8 mouse cellular contexts compared by ENCODE assay signal in the genomic region with DNA sequence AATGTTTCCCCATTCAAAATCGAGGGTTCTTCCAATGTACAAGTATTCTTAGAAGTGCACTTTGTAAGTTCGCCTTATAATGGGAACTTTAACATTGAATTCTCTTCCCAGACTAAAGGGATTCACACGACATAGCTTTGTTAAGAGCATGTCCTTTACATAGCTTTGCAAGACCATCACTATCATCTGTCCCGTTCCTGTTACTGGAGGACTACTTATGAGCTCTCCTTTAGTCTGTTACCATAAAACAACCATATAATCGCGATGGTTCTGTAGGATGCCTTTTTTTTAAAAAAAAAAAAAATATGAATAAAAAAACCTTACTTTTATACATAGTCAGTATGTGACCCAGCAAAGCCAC. TPM values are rescaled to one million over a fixed set of nuclear protein-coding genes. Genes with fewer than 3 reads are reported as not detected.
A peak's percentile ranks its signal among the peaks of the same experiment; 100 is the strongest.
DNase-seq lines count a peak whose midpoint lies in the region; ATAC-seq and TF ChIP-seq lines count a peak whose summit lies in the region.

No protein-coding gene starts in this region.

- peak overlapping the region; percentile 61 to 80; a peak in 2 of 4 replicates for H3K27ac ChIP-seq in heart, embryonic 14.5 days (replicated peaks in 1 of 2; ENCODE audit: control insufficient read depth in 1 of 2, insufficient read depth in 1 of 2, low read depth in 2 of 2, low read length in 2 of 2)
- H3K27ac ChIP-seq in hindbrain, embryonic 13.5 days, result peak overlapping the region; percentile 84
- H3K27ac ChIP-seq in midbrain, embryonic 11.5 days (ENCODE audit: low read depth, low read length), result no peak overlapping the region; the same call in 1 of the 2 replicates

- peak overlapping the region; percentile 83 for H3K4me2 ChIP-seq in heart, embryonic 14.5 days (ENCODE audit: low read length)
- peak overlapping the region; percentile 92 for H3K4me2 ChIP-seq in hindbrain, embryonic 13.5 days
- peak overlapping the region; percentile 57 for H3K4me2 ChIP-seq in midbrain, embryonic 11.5 days

- 22% methylated on average over 6 of the region's 6 CpGs for WGBS in heart, embryonic 14.5 days
- 28% methylated on average over 6 of the region's 6 CpGs for WGBS in hindbrain, embryonic 13.5 days
- 24% methylated on average over 6 of the region's 6 CpGs for WGBS in midbrain, embryonic 11.5 days

- POLR2A ChIA-PET in Patski (lab: Charles Lee), result interaction anchor here (1.2 kb wide), 1 partner anchor 345 kb away, joined by 3 read pairs; no protein-coding TSS in a partner anchor

- H3K4me1 ChIP-seq in heart, embryonic 14.5 days (ENCODE audit: control insufficient read depth in 2 of 2, insufficient read depth in 2 of 2, low read length in 2 of 2), result peaks cover 8 to 23% of the 10 kb centered on the region in 2 experiments
- peaks cover 18% of the 10 kb centered on the region for H3K4me1 ChIP-seq in hindbrain, embryonic 13.5 days (replicated peaks)
- peaks cover 10% of the 10 kb centered on the region for H3K4me1 ChIP-seq in midbrain, embryonic 11.5 days (ENCODE audit: control insufficient read depth, insufficient read depth, low read length)

- H3K36me3 ChIP-seq in heart, embryonic 14.5 days (ENCODE audit: control insufficient read depth, insufficient read depth, low read length), result peaks cover 6% of the 10 kb centered on the region
- H3K36me3 ChIP-seq in hindbrain, embryonic 13.5 days, result peaks cover 10% of the 10 kb centered on the region
- no peaks in the 10 kb centered on the region for H3K36me3 ChIP-seq in midbrain, embryonic 11.5 days (ENCODE audit: control insufficient read depth, insufficient read depth, low read length)

- no peaks in the 10 kb centered on the region for H3K27me3 ChIP-seq in heart, embryonic 14.5 days (ENCODE audit: control insufficient read depth, insufficient read depth, low read length)
- H3K27me3 ChIP-seq in Patski, result no peaks in the 10 kb centered on the region
- 0 out of 2 replicates have a peak, but pooled peaks cover 8% of the 10 kb centered on the region for H3K27me3 ChIP-seq in hindbrain, embryonic 13.5 days
- H3K27me3 ChIP-seq in midbrain, embryonic 11.5 days (ENCODE audit: control insufficient read depth, insufficient read depth, low read length), result no peaks in the 10 kb centered on the region

- intact Hi-C loops in heart, postnatal 25 days (cut with DNase I), result loop anchor here (2.0 kb wide), 1 partner anchor 51 kb away; no protein-coding TSS in a partner anchor
- intact Hi-C loops in gastrocnemius, postnatal 14 days (cut with DNase I; ENCODE audit: low total_unique reads), result no loop called here
- intact Hi-C loops in left cerebral cortex, postnatal 36 days (cut with DNase I), result no loop called here

- no peaks in the 10 kb centered on the region for H3K9me3 ChIP-seq in heart, embryonic 14.5 days (ENCODE audit: control insufficient read depth, low read length)
- H3K9me3 ChIP-seq in hindbrain, embryonic 13.5 days, result no peaks in the 10 kb centered on the region
- no peaks in the 10 kb centered on the region for H3K9me3 ChIP-seq in midbrain, embryonic 11.5 days (ENCODE audit: control insufficient read depth, low read length)

- no peak for ATAC-seq in heart, embryonic 14.5 days (ENCODE audit: insufficient number of reproducible peaks, insufficient read depth, low FRiP score, low read depth)
- peak; percentile 20 for ATAC-seq in Patski
- peak; percentile 52 for ATAC-seq in hindbrain, embryonic 13.5 days (ENCODE audit: low FRiP score)
- peak; percentile 33 for ATAC-seq in midbrain, embryonic 11.5 days (ENCODE audit: low FRiP score)

- no peak for TF ChIP-seq CTCF in Patski (IDR thresholded peaks at IDR 0.05)

- H3K9ac ChIP-seq in heart, embryonic 14.5 days (ENCODE audit: low read length), result peak overlapping the region; percentile 91
- H3K9ac ChIP-seq in hindbrain, embryonic 13.5 days, result peak overlapping the region; percentile 95
- peak overlapping the region; percentile 62 for H3K9ac ChIP-seq in midbrain, embryonic 11.5 days (ENCODE audit: low read length)

- H3K4me3 ChIP-seq in heart, embryonic 14.5 days (ENCODE audit: control insufficient read depth in 1 of 2, insufficient read depth in 1 of 2, low read depth in 1 of 2, low read length in 2 of 2), result peak overlapping the region; percentile 84 to 99
- H3K4me3 ChIP-seq in hindbrain, embryonic 13.5 days, result peak overlapping the region; percentile 98
- H3K4me3 ChIP-seq in midbrain, embryonic 11.5 days (ENCODE audit: low read depth, low read length), result peak overlapping the region; percentile 100

- no peak for DNase-seq in heart, postnatal 25 days (ENCODE audit: low spot score)
- no peak for DNase-seq in Patski (ENCODE audit: low read depth, low spot score)
- DNase-seq in midbrain, embryonic 11.5 days (ENCODE audit: low spot score, missing footprints), result no peak
- DNase-seq in gastrocnemius, postnatal 14 days, result no peak
- DNase-seq in cerebellum, adult 18-20 months, result no peak
- no peak for DNase-seq in left cerebral cortex, postnatal 36 days (ENCODE audit: low spot score in 2 of 2)

- in situ Hi-C loops in Patski (cut with MboI; ENCODE audit: low pct_unique_long_range_greater_than_20kb), result no loop called here

- CTCF ChIA-PET in Patski (lab: Charles Lee), result interaction anchor here (1.1 to 1.4 kb wide), 2 partner anchors 9 to 18 kb away, joined by 3 to 5 read pairs; no protein-coding TSS in a partner anchor

RNA-seq across cellular contexts. Expression of a gene that starts 0.4 kb away (rescaled TPM):
- 27.5 and 27.8 TPM in 2 replicates for polyA plus RNA-seq in heart, embryonic 14.5 days (2014; fragmentation: Nextera tagmentation; extraction: Ambion mirVana)
- 10 to 100 TPM; 19.2 to 21.4 TPM for total RNA-seq in heart, postnatal 25 days (2021)
- polyA plus RNA-seq in Patski (2021), result 46.6 TPM
- 39.8 and 41.6 TPM in 2 replicates for polyA plus RNA-seq in hindbrain, embryonic 13.5 days (2015; fragmentation: Nextera tagmentation; extraction: Ambion mirVana)
- polyA plus RNA-seq in midbrain, embryonic 11.5 days (2014; fragmentation: Nextera tagmentation; extraction: Ambion mirVana), result 55.1 and 56.5 TPM in 2 replicates
- total RNA-seq in gastrocnemius, postnatal 14 days (2021), result 10 to 100 TPM; 15.6 TPM
- 10 to 100 TPM; 50.1 to 51.2 TPM for total RNA-seq in left cerebral cortex, postnatal 36 days (2021)

RNA-seq across cellular contexts. Expression of a gene that starts 52.1 kb away (rescaled TPM):
- 52.9 and 54.5 TPM in 2 replicates for polyA plus RNA-seq in heart, embryonic 14.5 days (2014; fragmentation: Nextera tagmentation; extraction: Ambion mirVana)
- total RNA-seq in heart, postnatal 25 days (2021), result 10 to 100 TPM; 15.1 to 16.2 TPM
- 47.2 TPM for polyA plus RNA-seq in Patski (2021)
- 41.0 and 42.5 TPM in 2 replicates for polyA plus RNA-seq in hindbrain, embryonic 13.5 days (2015; fragmentation: Nextera tagmentation; extraction: Ambion mirVana)
- polyA plus RNA-seq in midbrain, embryonic 11.5 days (2014; fragmentation: Nextera tagmentation; extraction: Ambion mirVana), result 45.7 and 48.5 TPM in 2 replicates
- 1 to 10 TPM; 9.1 to 9.7 TPM for total RNA-seq in gastrocnemius, postnatal 14 days (2021)
- 10 to 100 TPM; 14.0 to 19.2 TPM for total RNA-seq in left cerebral cortex, postnatal 36 days (2021)
